Mouse (Mus musculus): ENCODE measurements around the gene Sept10.

- TF ChIP-seq CTCF (IDR thresholded peaks at IDR 0.05; ENCODE audit: insufficient read depth, low read length) (no peak), POLR2A (IDR thresholded peaks at IDR 0.05; ENCODE audit: borderline replicate concordance, extremely low read depth, low read depth, low read length) (no peak)
Observed at GRCm38 (mm10) chr10:59127637-59128036, 94.0 kb downstream of the Sept10 start.

Data from lung, adult 2 months (tissue).